Mouse (Mus musculus): ENCODE measurements around the gene Tmem242. TPM values are rescaled to one million over a fixed set of nuclear protein-coding genes. Genes with fewer than 3 reads are reported as not detected.

Tmem242 gene
- polyA plus RNA-seq, 1 experiment from 2014 or later: 89.6 TPM

DNA sequence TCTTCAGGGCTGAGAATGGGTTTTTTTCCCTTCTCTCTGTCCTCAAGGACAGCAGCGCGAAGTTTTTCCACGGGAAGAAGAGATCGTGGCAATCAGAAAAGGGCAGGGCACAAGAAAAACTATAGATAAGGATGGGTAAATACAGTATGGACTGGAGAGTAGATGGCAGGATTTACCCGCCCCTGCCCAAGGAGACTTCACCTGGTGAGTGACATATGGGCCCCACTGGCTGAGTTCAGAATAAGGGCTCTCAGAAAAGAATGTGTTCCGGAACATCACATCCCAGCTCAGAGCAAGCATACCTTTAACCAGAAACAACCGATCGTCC is 264 bp downstream of the Tmem242 start:
- Histone ChIP-seq H3K4me1 (peaks cover 3% of the 10 kb centered on the region; the same call in 1 of the 2 replicates), H3K36me3 (peaks cover 5% of the 10 kb centered on the region; the same call in 1 of the 2 replicates), H3K27me3 (ENCODE audit: insufficient read depth, poor library complexity, severe bottlenecking) (no peaks in the 10 kb centered on the region; the same call in 1 of the 2 replicates), H3K9me3 (no peaks in the 10 kb centered on the region), H3K4me3 (peak overlapping the region; percentile 70), H3K27ac (peak overlapping the region; percentile 91)
- DNase-seq (ENCODE audit: low spot score): no peak
- under 1% methylated on average over 8 of the region's 8 CpGs for WGBS

- Histone ChIP-seq H3K4me3 (no peak overlapping the region), H3K27me3 (ENCODE audit: insufficient read depth, poor library complexity, severe bottlenecking) (no peaks in the 10 kb centered on the region), H3K4me1 (peaks cover 9% of the 10 kb centered on the region; the same call in 1 of the 2 replicates), H3K9me3 (no peaks in the 10 kb centered on the region), H3K36me3 (peaks cover 31% of the 10 kb centered on the region), H3K27ac (no peak overlapping the region)
- WGBS: 80% methylated on average over 9 of the region's 9 CpGs
- no peak for DNase-seq (ENCODE audit: low spot score)
Observed at GRCm38 (mm10) chr17:5429772-5430133, 10.3 kb downstream of the Tmem242 start.

GRCm38 (mm10) chr17:5429090-5429771 is 10.8 kb downstream of the Tmem242 start:
- no peak overlapping the region for H3K4me3 ChIP-seq
- no peaks in the 10 kb centered on the region for H3K9me3 ChIP-seq
- DNase-seq (ENCODE audit: low spot score): peak; percentile 94
- no peaks in the 10 kb centered on the region for H3K27me3 ChIP-seq (ENCODE audit: insufficient read depth, poor library complexity, severe bottlenecking)
- H3K4me1 ChIP-seq: peaks cover 14% of the 10 kb centered on the region
- no peak overlapping the region for H3K27ac ChIP-seq
- 60% methylated on average over 10 of the region's 10 CpGs for WGBS
- H3K36me3 ChIP-seq: peaks cover 31% of the 10 kb centered on the region

- DNase-seq (ENCODE audit: low spot score): no peak
Observed at GRCm38 (mm10) chr17:5425204-5425603, 14.9 kb downstream of the Tmem242 start.

GRCm38 (mm10) chr17:5424156-5424555 is 15.9 kb downstream of the Tmem242 start:
- no peaks in the 10 kb centered on the region for H3K27me3 ChIP-seq (ENCODE audit: insufficient read depth, poor library complexity, severe bottlenecking)
- 71% methylated on average over 8 of the region's 8 CpGs for WGBS
- no peak for DNase-seq (ENCODE audit: low spot score)
- no peaks in the 10 kb centered on the region for H3K9me3 ChIP-seq
- no peak overlapping the region for H3K27ac ChIP-seq
- H3K36me3 ChIP-seq: peaks cover 12% of the 10 kb centered on the region; the same call in 1 of the 2 replicates
- no peak overlapping the region for H3K4me3 ChIP-seq
- peaks cover 41% of the 10 kb centered on the region for H3K4me1 ChIP-seq

More at GRCm38 (mm10) chr17:5425204-5425603, 14.9 kb downstream of the Tmem242 start:
- whole genome bisulfite sequencing: 40% methylated on average over 3 of the region's 3 CpGs
- Histone ChIP-seq H3K4me3 (no peak overlapping the region), H3K9me3 (no peaks in the 10 kb centered on the region), H3K4me1 (peaks cover 37% of the 10 kb centered on the region), H3K27me3 (ENCODE audit: insufficient read depth, poor library complexity, severe bottlenecking) (no peaks in the 10 kb centered on the region), H3K27ac (0 out of 2 replicates have a peak overlapping the region, but pooled peaks have one; percentile 1), H3K36me3 (peaks cover 6% of the 10 kb centered on the region; the same call in 1 of the 2 replicates)

GRCm38 (mm10) chr17:5421835-5422234 is 18.2 kb downstream of the Tmem242 start:
- no peak for DNase-seq (ENCODE audit: low spot score)
- no peaks in the 10 kb centered on the region for H3K9me3 ChIP-seq
- no peak overlapping the region for H3K4me3 ChIP-seq
- H3K4me1 ChIP-seq: peaks cover 41% of the 10 kb centered on the region
- H3K27ac ChIP-seq: no peak overlapping the region
- H3K36me3 ChIP-seq: peaks cover 32% of the 10 kb centered on the region
- WGBS: 44% methylated on average over 4 of the region's 4 CpGs
- H3K27me3 ChIP-seq (ENCODE audit: insufficient read depth, poor library complexity, severe bottlenecking): no peaks in the 10 kb centered on the region

DNA sequence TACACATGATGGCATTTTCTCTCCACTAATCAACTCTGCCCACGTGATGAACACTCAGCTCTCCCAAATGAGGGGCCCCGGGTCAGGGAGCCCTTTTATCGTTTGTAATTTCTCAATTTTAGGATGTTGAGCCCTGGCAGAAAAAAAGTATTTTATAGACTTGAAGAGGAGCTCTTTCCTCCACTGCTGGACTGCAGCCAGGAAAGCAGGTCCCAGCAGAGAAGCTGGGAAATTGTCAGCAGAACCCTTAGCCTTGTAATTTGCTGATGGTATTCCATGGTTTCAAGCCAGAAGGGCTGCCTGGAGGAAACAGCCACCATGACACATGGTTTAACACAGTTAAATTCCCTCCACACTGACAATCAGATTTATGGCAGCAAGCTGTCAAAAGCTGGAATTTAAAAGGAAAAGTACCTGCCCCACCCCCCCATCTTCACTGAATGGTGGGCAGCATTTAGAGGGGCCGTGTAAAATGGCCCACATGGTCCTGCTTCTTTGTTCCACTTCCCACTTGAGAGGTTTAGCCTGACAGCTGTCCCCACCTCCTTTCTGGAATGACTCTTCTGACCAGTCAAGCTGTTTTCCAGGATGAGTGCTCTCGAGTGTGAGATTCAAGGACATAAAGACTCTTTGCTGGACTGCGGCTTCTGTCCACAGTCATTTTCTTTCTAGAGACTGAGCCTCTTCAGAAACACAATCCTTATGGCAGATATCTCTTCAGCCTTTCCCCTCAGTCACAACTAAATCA is 20.1 kb downstream of the Tmem242 start:
- WGBS: 69% methylated on average over 6 of the region's 6 CpGs
- H3K27ac ChIP-seq: no peak overlapping the region
- H3K36me3 ChIP-seq: peaks cover 32% of the 10 kb centered on the region
- no peaks in the 10 kb centered on the region for H3K27me3 ChIP-seq (ENCODE audit: insufficient read depth, poor library complexity, severe bottlenecking)
- H3K9me3 ChIP-seq: no peaks in the 10 kb centered on the region
- H3K4me1 ChIP-seq: peaks cover 33% of the 10 kb centered on the region
- no peak for DNase-seq (ENCODE audit: low spot score)
- no peak overlapping the region for H3K4me3 ChIP-seq

DNA sequence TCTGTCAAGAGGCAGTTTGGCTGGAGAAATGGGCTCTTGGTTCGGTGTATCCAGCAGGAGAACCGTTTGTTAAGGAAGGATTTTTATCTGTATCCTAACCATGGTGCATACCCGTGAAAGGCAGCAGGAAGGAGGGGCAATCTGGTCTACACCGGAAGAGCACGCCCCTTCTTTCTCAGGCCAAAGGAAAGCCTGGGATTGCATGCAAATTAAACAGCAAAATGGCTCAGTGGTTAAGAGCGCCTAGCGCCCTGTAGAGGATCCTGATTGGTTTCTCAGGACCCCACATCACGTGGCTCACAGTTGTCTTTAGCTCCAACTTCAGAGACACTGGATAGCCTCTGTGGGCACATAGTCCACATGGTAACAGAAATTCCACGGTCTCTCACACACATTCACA is 21.0 kb downstream of the Tmem242 start:
- no peak overlapping the region for H3K4me3 ChIP-seq
- no peaks in the 10 kb centered on the region for H3K9me3 ChIP-seq
- peaks cover 27% of the 10 kb centered on the region for H3K4me1 ChIP-seq
- no peak for DNase-seq (ENCODE audit: low spot score)
- no peak overlapping the region for H3K27ac ChIP-seq
- 83% methylated on average over 9 of the region's 9 CpGs for WGBS
- no peaks in the 10 kb centered on the region for H3K27me3 ChIP-seq (ENCODE audit: insufficient read depth, poor library complexity, severe bottlenecking)
- H3K36me3 ChIP-seq: peaks cover 32% of the 10 kb centered on the region

DNA sequence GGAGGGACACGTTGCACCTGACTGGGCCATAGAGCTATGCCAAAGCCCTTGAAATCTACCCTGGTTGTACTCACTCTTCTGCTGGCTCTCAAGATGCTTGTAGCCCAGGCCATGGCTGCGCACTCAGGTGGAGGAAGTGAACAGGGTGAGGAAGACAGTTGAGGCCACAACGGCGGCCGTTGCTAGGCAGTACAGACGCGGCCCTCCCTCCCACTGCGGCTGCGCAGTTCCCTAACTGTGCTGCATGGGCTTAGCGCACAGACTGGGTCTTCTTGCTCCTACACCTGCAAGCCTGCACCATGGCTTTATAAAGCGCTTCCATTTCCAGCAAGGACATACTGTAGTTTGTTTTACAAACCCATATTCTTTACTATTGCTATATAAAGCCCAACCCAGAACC is 21.5 kb downstream of the Tmem242 start, which contains the start of gene Ldhal6b:
TSS of gene Ldhal6b (minus strand) at position 223 of the 400 bp plus-strand sequence.
- Histone ChIP-seq H3K9me3 (no peaks in the 10 kb centered on the region), H3K27ac (no peak within 1 kb of the TSS), H3K4me1 (peaks cover 23% of the 10 kb centered on the region), H3K4me3 (no peak within 1 kb of the TSS), H3K36me3 (peaks cover 34% of the 10 kb centered on the region), H3K27me3 (ENCODE audit: insufficient read depth, poor library complexity, severe bottlenecking) (no peaks in the 10 kb centered on the region)
- 92% methylated on average over 11 of the region's 11 CpGs for WGBS
- no peak for DNase-seq (ENCODE audit: low spot score)

DNA sequence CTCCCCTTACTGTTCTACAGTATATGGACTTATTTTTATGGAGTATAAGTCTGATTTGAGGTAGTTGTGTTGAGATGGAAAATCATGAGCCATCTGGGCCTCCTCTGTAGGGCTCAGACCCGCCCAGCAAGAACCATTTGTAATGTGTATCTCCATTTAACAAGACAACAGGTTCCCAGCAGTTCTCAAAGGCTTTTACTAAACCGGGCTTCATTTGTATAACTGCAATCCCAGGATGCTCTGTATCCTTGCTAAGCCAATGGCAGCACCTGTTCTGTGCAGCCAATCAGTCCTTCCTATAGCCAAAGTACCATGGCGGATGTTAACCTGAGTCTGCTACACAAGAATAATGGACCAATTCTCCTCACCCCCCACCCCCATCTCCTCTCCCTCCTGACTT is 23.5 kb downstream of the Tmem242 start:
- Histone ChIP-seq H3K4me1 (peaks cover 11% of the 10 kb centered on the region; the same call in 1 of the 2 replicates), H3K4me3 (no peak overlapping the region), H3K27me3 (ENCODE audit: insufficient read depth, poor library complexity, severe bottlenecking) (no peaks in the 10 kb centered on the region), H3K27ac (no peak overlapping the region), H3K9me3 (no peaks in the 10 kb centered on the region), H3K36me3 (peaks cover 38% of the 10 kb centered on the region)
- WGBS: 89% methylated on average over 3 of the region's 3 CpGs
- no peak for DNase-seq (ENCODE audit: low spot score)

DNA sequence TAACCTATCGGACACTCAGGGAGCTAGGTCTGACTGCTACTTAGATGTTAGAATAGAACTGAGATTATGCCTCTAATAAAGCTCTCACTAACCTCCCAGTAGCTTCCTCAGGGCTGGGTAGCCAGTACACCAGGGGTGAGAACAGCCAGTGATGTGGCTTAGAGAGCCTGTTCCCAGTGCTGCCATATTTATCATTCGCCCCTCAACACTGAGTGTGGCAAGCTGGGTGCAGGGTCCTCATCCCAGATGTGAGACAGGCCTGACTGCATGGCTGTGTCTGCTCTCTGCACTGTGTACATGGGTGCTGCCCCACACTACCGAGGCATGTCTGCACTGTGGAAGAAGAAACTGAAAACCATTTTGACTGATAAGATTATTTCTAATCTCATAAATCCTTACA is 26.0 kb downstream of the Tmem242 start:
- DNase-seq (ENCODE audit: low spot score): no peak
- Histone ChIP-seq H3K9me3 (no peaks in the 10 kb centered on the region), H3K36me3 (peaks cover 39% of the 10 kb centered on the region), H3K4me3 (no peak overlapping the region), H3K27me3 (ENCODE audit: insufficient read depth, poor library complexity, severe bottlenecking) (no peaks in the 10 kb centered on the region), H3K4me1 (0 out of 2 replicates have a peak, but pooled peaks cover 3% of the 10 kb centered on the region), H3K27ac (no peak overlapping the region)
- WGBS: 86% methylated on average over 3 of the region's 3 CpGs

DNA sequence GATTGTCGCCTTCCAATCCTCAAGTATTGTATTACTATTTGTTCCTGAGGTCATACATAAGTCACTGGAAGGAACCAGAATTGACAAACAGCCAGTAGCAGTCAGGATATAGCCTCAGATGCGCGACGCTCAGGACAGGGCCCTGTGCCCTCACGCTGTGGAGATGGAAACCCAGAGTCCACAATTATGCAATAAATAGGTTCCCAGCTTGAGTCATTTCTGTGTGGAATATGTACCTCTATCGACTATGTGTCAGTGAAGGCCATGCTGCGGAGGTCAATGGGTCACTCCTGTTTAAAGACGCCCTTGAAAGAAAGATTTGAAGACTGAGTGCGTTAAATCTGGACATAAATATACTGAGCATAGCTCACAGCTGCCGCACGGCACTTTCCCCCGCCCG is 26.7 kb downstream of the Tmem242 start:
- no peak overlapping the region for H3K4me3 ChIP-seq
- WGBS: 91% methylated on average over 13 of the region's 13 CpGs
- H3K27me3 ChIP-seq (ENCODE audit: insufficient read depth, poor library complexity, severe bottlenecking): no peaks in the 10 kb centered on the region; the same call in 1 of the 2 replicates
- H3K36me3 ChIP-seq: peaks cover 33% of the 10 kb centered on the region
- no peaks in the 10 kb centered on the region for H3K9me3 ChIP-seq
- no peak overlapping the region for H3K27ac ChIP-seq
- DNase-seq (ENCODE audit: low spot score): no peak
- H3K4me1 ChIP-seq: 0 out of 2 replicates have a peak, but pooled peaks cover 3% of the 10 kb centered on the region

DNA sequence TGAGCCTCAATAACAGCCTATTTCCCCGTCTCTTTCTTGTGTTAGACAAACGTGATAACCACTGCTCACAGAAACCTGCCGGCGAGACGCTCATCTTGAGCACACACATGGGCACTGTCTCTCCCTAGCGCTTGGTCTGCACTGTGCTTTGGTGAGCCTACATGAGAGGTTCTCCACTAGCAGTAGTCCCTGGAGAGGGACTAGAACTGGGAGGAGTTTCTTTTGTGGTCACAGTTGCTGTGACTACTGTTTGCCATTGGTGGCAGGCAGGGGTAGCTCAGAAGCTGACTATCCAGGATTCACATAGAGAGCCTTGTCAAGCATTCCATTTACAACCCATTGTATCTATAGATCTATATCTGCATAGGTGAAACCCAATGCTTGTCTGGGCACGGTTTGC is 27.3 kb downstream of the Tmem242 start:
- no peaks in the 10 kb centered on the region; the same call in 1 of the 2 replicates for H3K27me3 ChIP-seq (ENCODE audit: insufficient read depth, poor library complexity, severe bottlenecking)
- DNase-seq (ENCODE audit: low spot score): no peak
- H3K9me3 ChIP-seq: no peaks in the 10 kb centered on the region
- H3K36me3 ChIP-seq: peaks cover 27% of the 10 kb centered on the region
- no peak overlapping the region for H3K27ac ChIP-seq
- H3K4me3 ChIP-seq: no peak overlapping the region
- 0 out of 2 replicates have a peak, but pooled peaks cover 3% of the 10 kb centered on the region for H3K4me1 ChIP-seq
- 89% methylated on average over 7 of the region's 7 CpGs for WGBS

Measured in heart, embryonic 10.5 days (tissue).